ENCODE assay signal across 19 mouse cellular contexts in genomic region chr14:120390231-120390944, GRCm38 (mm10).
DNase-seq lines count a peak whose midpoint lies in the region; ATAC-seq and TF ChIP-seq lines count a peak whose summit lies in the region.
"Had no signal": no experiment of that assay in that cellular context is flagged by ENCODE, and none has a peak within 500 bp of the region (broad histone marks: within the 10 kb centered on the region; RNA-seq: fewer than 3 reads in every experiment).

No protein-coding gene starts in this region.

- no peak overlapping the region for H3K4me2 ChIP-seq in kidney, postnatal 0 days (ENCODE audit: low read length)
- H3K4me2 ChIP-seq in midbrain, postnatal 0 days (ENCODE audit: low read depth, low read length, poor library complexity, severe bottlenecking): no peak overlapping the region
- H3K4me2 ChIP-seq in midbrain, embryonic 13.5 days (replicated peaks): no peak overlapping the region
- H3K4me2 ChIP-seq: heart, embryonic 15.5 days; limb, embryonic 13.5 days; neural tube, embryonic 15.5 days had no signal

- peak; percentile 36; the same call in 1 of the 2 replicates for TF ChIP-seq CTCF in cerebellum, adult 2 months (IDR thresholded peaks at IDR 0.05; ENCODE audit: borderline replicate concordance, insufficient read depth, low read depth, low read length)
- peak; percentile 35; the same call in 1 of the 2 replicates for TF ChIP-seq CTCF in kidney, postnatal 0 days (IDR thresholded peaks at IDR 0.05; ENCODE audit: low read depth)
- peak; percentile 41 for TF ChIP-seq CTCF in midbrain, postnatal 0 days (IDR thresholded peaks at IDR 0.05)
- peak; percentile 18; the same call in 1 of the 2 replicates for TF ChIP-seq CTCF in embryonic fibroblast, embryonic 13.5 days (IDR thresholded peaks at IDR 0.05; ENCODE audit: borderline replicate concordance, insufficient read depth, low read length)

- WGBS in cerebellum, adult 2 months: 90% methylated on average over 10 of the region's 10 CpGs
- 94% methylated on average over 10 of the region's 10 CpGs for WGBS in kidney, postnatal 0 days
- 95% methylated on average over 10 of the region's 10 CpGs for WGBS in midbrain, postnatal 0 days
- 92% methylated on average over 10 of the region's 10 CpGs for WGBS in midbrain, embryonic 13.5 days

- H3K9ac ChIP-seq in kidney, postnatal 0 days (ENCODE audit: low read depth, low read length): no peak overlapping the region
- H3K9ac ChIP-seq in midbrain, postnatal 0 days (replicated peaks; ENCODE audit: low read length, poor library complexity, severe bottlenecking): no peak overlapping the region
- no peak overlapping the region for H3K9ac ChIP-seq in midbrain, embryonic 13.5 days (replicated peaks)
- H3K9ac ChIP-seq: heart, embryonic 15.5 days; hindbrain, embryonic 12.5 days; limb, embryonic 13.5 days; neural tube, embryonic 15.5 days had no signal

- no peak overlapping the region for H3K4me3 ChIP-seq in cerebellum, adult 2 months (replicated peaks; ENCODE audit: insufficient read depth, low read depth, low read length)
- H3K4me3 ChIP-seq in kidney, postnatal 0 days (replicated peaks; ENCODE audit: low read depth, low read length): no peak overlapping the region
- H3K4me3 ChIP-seq in midbrain, postnatal 0 days (ENCODE audit: low read depth, low read length): no peak overlapping the region
- no peak overlapping the region for H3K4me3 ChIP-seq in midbrain, embryonic 13.5 days (replicated peaks)
- no peak overlapping the region for H3K4me3 ChIP-seq in embryonic fibroblast, embryonic 13.5 days (ENCODE audit: insufficient read depth, low read length)
- H3K4me3 ChIP-seq: heart, embryonic 15.5 days; hindbrain, embryonic 12.5 days; limb, embryonic 13.5 days; midbrain, embryonic 10.5 days; neural tube, embryonic 15.5 days had no signal

- no peak for ATAC-seq in kidney, postnatal 0 days (replicated peaks; ENCODE audit: low FRiP score, low read depth)
- ATAC-seq in midbrain, postnatal 0 days (ENCODE audit: low FRiP score): no peak
- no peak for ATAC-seq in midbrain, embryonic 13.5 days
- ATAC-seq in granulocyte monocyte progenitor cell, adult 5-6 weeks (replicated peaks; ENCODE audit: poor library complexity, severe bottlenecking): no peak
- ATAC-seq: activated CD4-positive, CD25-positive, alpha-beta regulatory T cell, adult 4 months had no signal

- TF ChIP-seq POLR2A in cerebellum, adult 2 months (IDR thresholded peaks at IDR 0.05; ENCODE audit: borderline replicate concordance, insufficient read depth, low read length): no peak
- no peak for TF ChIP-seq POLR2A in embryonic fibroblast, embryonic 13.5 days (IDR thresholded peaks at IDR 0.05; ENCODE audit: low read depth, low read length)

- H3K27ac ChIP-seq in cerebellum, adult 2 months (ENCODE audit: insufficient read depth, low read length): no peak overlapping the region
- no peak overlapping the region for H3K27ac ChIP-seq in kidney, postnatal 0 days
- no peak overlapping the region for H3K27ac ChIP-seq in midbrain, postnatal 0 days (ENCODE audit: low read depth, low read length)
- H3K27ac ChIP-seq in midbrain, embryonic 13.5 days: no peak overlapping the region
- no peak overlapping the region for H3K27ac ChIP-seq in embryonic fibroblast, embryonic 13.5 days (ENCODE audit: insufficient read depth, low read length)
- H3K27ac ChIP-seq: heart, embryonic 15.5 days; hindbrain, embryonic 12.5 days; limb, embryonic 13.5 days; neural tube, embryonic 15.5 days had no signal

- peaks cover 10% of the 10 kb centered on the region for H3K4me1 ChIP-seq in cerebellum, adult 2 months (ENCODE audit: control insufficient read depth, insufficient read depth, low read length)
- H3K4me1 ChIP-seq in kidney, postnatal 0 days (replicated peaks; ENCODE audit: insufficient read depth, low read length): peaks cover 6% of the 10 kb centered on the region; the same call in 1 of the 2 replicates
- H3K4me1 ChIP-seq in midbrain, postnatal 0 days (ENCODE audit: insufficient read depth, low read length): peaks cover 14% of the 10 kb centered on the region; the same call in 1 of the 2 replicates
- peaks cover 15% of the 10 kb centered on the region for H3K4me1 ChIP-seq in midbrain, embryonic 13.5 days (replicated peaks)
- peaks cover 7% of the 10 kb centered on the region for H3K4me1 ChIP-seq in embryonic fibroblast, embryonic 13.5 days (ENCODE audit: control insufficient read depth, insufficient read depth, low read length)

- H3K36me3 ChIP-seq in kidney, postnatal 0 days (ENCODE audit: insufficient read depth, low read length): peaks cover 25% of the 10 kb centered on the region
- H3K36me3 ChIP-seq in midbrain, postnatal 0 days (ENCODE audit: insufficient read depth, low read length): 0 out of 2 replicates have a peak, but pooled peaks cover 6% of the 10 kb centered on the region
- peaks cover 3% of the 10 kb centered on the region; the same call in 1 of the 2 replicates for H3K36me3 ChIP-seq in midbrain, embryonic 13.5 days

- H3K27me3 ChIP-seq in cerebellum, adult 2 months (ENCODE audit: control insufficient read depth, insufficient read depth, low read length): no peaks in the 10 kb centered on the region
- H3K27me3 ChIP-seq in kidney, postnatal 0 days (ENCODE audit: insufficient read depth, low read length): no peaks in the 10 kb centered on the region
- H3K27me3 ChIP-seq in midbrain, postnatal 0 days (ENCODE audit: insufficient read depth, low read length): no peaks in the 10 kb centered on the region
- H3K27me3 ChIP-seq in midbrain, embryonic 13.5 days: no peaks in the 10 kb centered on the region
- H3K27me3 ChIP-seq: heart, embryonic 15.5 days; hindbrain, embryonic 12.5 days; limb, embryonic 13.5 days; neural tube, embryonic 15.5 days had no signal

- no peaks in the 10 kb centered on the region for H3K9me3 ChIP-seq in kidney, postnatal 0 days (replicated peaks; ENCODE audit: low read length)
- H3K9me3 ChIP-seq in midbrain, postnatal 0 days (ENCODE audit: low read length): no peaks in the 10 kb centered on the region
- H3K9me3 ChIP-seq in midbrain, embryonic 13.5 days: no peaks in the 10 kb centered on the region
- H3K9me3 ChIP-seq: G1E; heart, embryonic 15.5 days; hindbrain, embryonic 12.5 days; limb, embryonic 13.5 days; midbrain, embryonic 10.5 days; neural tube, embryonic 15.5 days had no signal

- DNase-seq in cerebellum, adult 2 months: no peak
- no peak for DNase-seq in cerebellum, adult 8-10 months
- DNase-seq in kidney, postnatal 0 days (ENCODE audit: low spot score): no peak
- DNase-seq in kidney, adult 8-10 months: no peak
- no peak for DNase-seq in midbrain, postnatal 0 days (ENCODE audit: low spot score)
- DNase-seq: adrenal gland, postnatal 25 days; gastrocnemius, postnatal 36 days; kidney, adult 11 months; kidney, postnatal 4 days had no signal
